Mouse (Mus musculus) neural tube, embryonic 15.5 days (tissue): ENCODE results near the gene Syn3. TPM values are rescaled to one million over a fixed set of nuclear protein-coding genes. Genes with fewer than 3 reads are reported as not detected.
A peak's percentile ranks its signal among the peaks of the same experiment; 100 is the strongest.

ENCODE experiments used
- ATAC-seq: fragments of 200-750 bp; cut with Nextera tagmentation; 2 replicates; pipeline ENCODE4 v1.8.0; 2017; ENCODE audit warnings: mild to moderate bottlenecking, moderate TSS enrichment, moderate library complexity; ENCODE audit not compliant: low FRiP score
- H3K27ac ChIP-seq: fragments of 300-500 bp; sonication (generic); replicated peaks from 2 replicates; pipeline ENCODE4 v1.5.1; 2015; ENCODE audit warnings: mild to moderate bottlenecking, inconsistent platforms
- H3K27me3 ChIP-seq: fragments of 300-500 bp; sonication (generic); replicated peaks from 2 replicates; pipeline ENCODE4 v1.6.1; 2015; ENCODE audit warnings: inconsistent platforms
- H3K36me3 ChIP-seq: fragments of 300-500 bp; sonication (generic); 2 replicates; pipeline ENCODE4 v1.6.1; 2015; ENCODE audit warnings: inconsistent platforms
- H3K4me1 ChIP-seq: fragments of 300-500 bp; sonication (generic); 2 replicates; pipeline ENCODE4 v1.6.1; 2015; ENCODE audit warnings: inconsistent platforms
- H3K4me2 ChIP-seq: fragments of 300-500 bp; sonication (generic); 2 replicates; pipeline ENCODE4 v1.6.1; 2015; ENCODE audit warnings: inconsistent platforms, mild to moderate bottlenecking, moderate library complexity
- H3K4me3 ChIP-seq: fragments of 300-500 bp; sonication (generic); replicated peaks from 2 replicates; pipeline ENCODE4 v1.5.1; 2015; ENCODE audit warnings: mild to moderate bottlenecking, inconsistent platforms
- H3K9ac ChIP-seq: fragments of 300-500 bp; sonication (generic); replicated peaks from 2 replicates; pipeline ENCODE4 v1.6.1; 2015; ENCODE audit warnings: mild to moderate bottlenecking, inconsistent platforms
- H3K9me3 ChIP-seq: fragments of 300-500 bp; sonication (generic); replicated peaks from 2 replicates; pipeline ENCODE4 v1.6.1; 2016; ENCODE audit warnings: inconsistent platforms
- WGBS: fragments of 180-500 bp; shearing (Covaris S2); methylation state at CpG from one replicate; pipeline ENCODE4 v1.1.7; 2015; ENCODE audit warnings: mixed read lengths; 5-methylcytosine and 5-hydroxymethylcytosine counted together
- polyA plus RNA-seq: library from polyadenylated mRNA; unstranded; fragments of >200 nt; fragmentation: Nextera tagmentation; extraction: Ambion mirVana; gene quantifications from 2 replicates; pipeline ENCODE4 v1.2.1, GENCODE M21; 2015

The Syn3 gene
- polyA plus RNA-seq, 1 experiment from 2014 or later: 29.0 TPM

DNA sequence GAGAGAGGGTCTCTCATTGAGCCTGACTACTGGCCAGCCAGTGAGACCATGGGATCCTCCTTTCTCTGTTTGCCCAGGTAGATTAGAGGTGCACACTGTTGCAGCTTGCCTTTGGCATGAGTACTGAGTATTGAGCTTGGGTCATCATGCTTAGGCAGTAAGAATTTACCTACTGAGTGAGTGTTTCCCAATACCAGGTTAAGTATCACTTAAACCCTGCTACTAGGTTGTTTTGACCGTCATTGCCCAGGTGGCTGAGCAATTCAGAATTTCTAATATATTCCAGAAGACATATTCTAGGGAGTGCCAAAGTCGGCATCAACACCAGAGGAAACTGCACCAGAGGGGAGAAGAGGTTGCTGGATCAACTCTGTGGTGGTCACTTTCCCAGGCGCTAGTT, 273.2 kb downstream of the Syn3 start:
- Histone ChIP-seq H3K9ac (no peak overlapping the region), H3K4me1 (no peaks in the 10 kb centered on the region), H3K4me3 (no peak overlapping the region), H3K9me3 (no peaks in the 10 kb centered on the region), H3K4me2 (no peak overlapping the region), H3K27me3 (no peaks in the 10 kb centered on the region), H3K27ac (no peak overlapping the region), H3K36me3 (no peaks in the 10 kb centered on the region)
- no peak for ATAC-seq
- 89% methylated on average over 3 of the region's 3 CpGs for WGBS

DNA sequence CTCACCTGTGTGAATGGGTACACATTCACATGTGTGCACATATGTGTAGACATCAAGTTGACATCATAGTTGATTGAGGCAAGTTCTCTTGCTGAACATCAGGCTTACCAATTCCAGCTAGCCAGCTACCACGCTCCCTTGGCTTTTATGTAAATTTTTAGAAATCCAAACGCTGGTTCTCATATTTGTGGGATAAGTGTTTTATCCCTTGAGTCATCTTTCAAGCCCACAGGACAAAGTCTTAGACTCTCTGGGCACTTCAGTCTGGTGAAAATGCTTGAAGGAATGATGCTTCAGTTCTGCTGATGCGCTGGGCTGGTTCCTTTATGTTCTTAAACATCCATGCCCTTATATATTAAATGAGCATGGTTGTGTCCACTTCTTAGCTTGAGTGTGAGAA, 279.7 kb downstream of the Syn3 start:
- Histone ChIP-seq H3K4me2 (no peak overlapping the region), H3K36me3 (no peaks in the 10 kb centered on the region), H3K9ac (no peak overlapping the region), H3K27ac (no peak overlapping the region), H3K9me3 (no peaks in the 10 kb centered on the region), H3K4me1 (no peaks in the 10 kb centered on the region), H3K27me3 (no peaks in the 10 kb centered on the region), H3K4me3 (no peak overlapping the region)
- WGBS: 97% methylated on average over 3 of the region's 3 CpGs
- no peak for ATAC-seq

DNA sequence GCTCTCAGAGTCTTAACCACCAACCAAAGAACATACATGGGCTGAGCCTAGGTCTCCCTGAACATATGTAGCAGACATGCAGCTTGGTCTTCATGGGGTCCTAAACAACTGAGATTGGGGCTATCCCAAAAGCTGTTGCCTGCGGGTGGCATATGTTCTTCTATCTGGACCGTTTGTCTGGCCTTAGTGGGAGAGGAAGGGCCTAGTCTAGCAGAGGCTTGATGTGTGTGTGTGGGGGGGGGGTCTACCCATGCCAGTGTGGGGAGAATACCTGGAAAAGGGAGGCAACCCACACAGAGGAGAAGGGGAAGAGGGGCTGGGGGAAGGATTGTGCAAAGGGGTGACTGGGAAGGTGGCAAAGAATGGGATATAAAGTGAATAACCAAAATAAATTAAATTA, 281.9 kb downstream of the Syn3 start:
- Histone ChIP-seq H3K27me3 (no peaks in the 10 kb centered on the region), H3K27ac (no peak overlapping the region), H3K4me2 (no peak overlapping the region), H3K9me3 (no peaks in the 10 kb centered on the region), H3K4me3 (no peak overlapping the region), H3K4me1 (no peaks in the 10 kb centered on the region), H3K36me3 (no peaks in the 10 kb centered on the region), H3K9ac (no peak overlapping the region)
- WGBS: 93% methylated on average over 2 of the region's 2 CpGs
- ATAC-seq: no peak

DNA sequence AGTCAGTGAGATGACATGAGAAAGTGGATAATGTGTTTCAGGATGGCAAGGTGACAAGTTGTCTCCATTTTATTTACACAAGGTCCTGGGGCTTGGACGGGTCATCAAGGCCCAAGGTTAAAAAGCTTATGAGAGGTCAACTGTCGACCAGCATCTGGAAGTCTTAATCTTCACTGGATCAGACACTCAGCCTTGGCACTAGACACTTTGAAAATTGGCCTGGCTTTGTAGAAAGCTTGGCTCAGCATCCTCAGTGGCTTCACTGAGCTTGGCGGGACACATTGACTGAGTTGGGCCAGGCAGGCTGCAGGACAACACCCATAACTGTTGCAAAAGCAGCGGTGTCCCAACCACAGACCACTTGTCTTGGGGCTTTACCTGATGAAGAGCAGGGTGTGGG, 286.6 kb downstream of the Syn3 start:
- no peak for ATAC-seq
- no peak overlapping the region for H3K9ac ChIP-seq
- H3K4me3 ChIP-seq: no peak overlapping the region
- no peaks in the 10 kb centered on the region for H3K9me3 ChIP-seq
- 91% methylated on average over 4 of the region's 4 CpGs for WGBS
- H3K27me3 ChIP-seq: no peaks in the 10 kb centered on the region
- H3K4me1 ChIP-seq: no peaks in the 10 kb centered on the region
- no peaks in the 10 kb centered on the region for H3K36me3 ChIP-seq
- no peak overlapping the region for H3K4me2 ChIP-seq
- no peak overlapping the region for H3K27ac ChIP-seq

DNA sequence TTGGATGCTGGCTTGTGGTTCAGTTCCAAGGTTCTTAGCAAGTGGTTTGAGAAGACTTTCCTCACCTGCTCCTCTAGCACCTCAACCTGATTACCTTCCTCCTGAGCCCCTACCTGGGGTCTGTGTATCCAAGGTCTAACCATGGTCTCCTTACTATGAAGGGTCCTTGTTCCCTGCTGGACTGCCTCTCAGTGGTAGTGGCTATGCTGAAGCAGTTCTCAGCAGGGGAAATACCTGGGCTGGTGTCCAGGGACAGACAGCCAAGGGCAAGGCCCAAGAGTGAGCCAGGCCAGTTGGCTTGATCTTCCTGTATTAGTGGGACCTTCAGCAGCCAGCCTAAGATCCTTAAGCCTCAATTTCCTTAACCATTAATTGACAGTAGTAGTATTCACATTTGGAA, 294.8 kb downstream of the Syn3 start:
- Histone ChIP-seq H3K27me3 (no peaks in the 10 kb centered on the region), H3K4me1 (no peaks in the 10 kb centered on the region), H3K4me3 (no peak overlapping the region), H3K4me2 (no peak overlapping the region), H3K9ac (no peak overlapping the region), H3K36me3 (no peaks in the 10 kb centered on the region), H3K27ac (no peak overlapping the region), H3K9me3 (no peaks in the 10 kb centered on the region)
- ATAC-seq: no peak

DNA sequence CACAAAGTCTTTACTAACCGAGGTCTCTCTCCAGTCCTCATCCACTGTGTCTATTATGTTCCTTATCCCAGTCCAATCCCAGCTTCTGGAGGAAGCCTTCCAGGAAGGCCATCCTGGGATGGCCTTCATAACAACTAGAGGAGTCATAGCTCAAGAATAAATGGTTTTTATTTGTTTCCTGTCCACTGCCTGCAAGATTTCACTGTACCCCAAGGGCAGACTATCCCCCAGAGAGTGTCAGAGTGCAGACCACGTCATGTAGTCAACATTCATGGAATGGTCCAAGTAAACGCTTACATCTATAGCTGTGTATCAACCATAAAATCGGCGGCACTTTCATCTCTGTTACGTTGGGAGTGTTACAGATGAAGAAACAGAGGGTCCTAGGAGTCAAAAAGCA, 295.5 kb downstream of the Syn3 start:
- no peaks in the 10 kb centered on the region for H3K36me3 ChIP-seq
- no peak overlapping the region for H3K4me3 ChIP-seq
- H3K4me1 ChIP-seq: no peaks in the 10 kb centered on the region
- no peak overlapping the region for H3K27ac ChIP-seq
- H3K27me3 ChIP-seq: no peaks in the 10 kb centered on the region
- no peak for ATAC-seq
- no peaks in the 10 kb centered on the region for H3K9me3 ChIP-seq
- H3K4me2 ChIP-seq: no peak overlapping the region
- WGBS: 90% methylated on average over 6 of the region's 6 CpGs
- no peak overlapping the region for H3K9ac ChIP-seq

DNA sequence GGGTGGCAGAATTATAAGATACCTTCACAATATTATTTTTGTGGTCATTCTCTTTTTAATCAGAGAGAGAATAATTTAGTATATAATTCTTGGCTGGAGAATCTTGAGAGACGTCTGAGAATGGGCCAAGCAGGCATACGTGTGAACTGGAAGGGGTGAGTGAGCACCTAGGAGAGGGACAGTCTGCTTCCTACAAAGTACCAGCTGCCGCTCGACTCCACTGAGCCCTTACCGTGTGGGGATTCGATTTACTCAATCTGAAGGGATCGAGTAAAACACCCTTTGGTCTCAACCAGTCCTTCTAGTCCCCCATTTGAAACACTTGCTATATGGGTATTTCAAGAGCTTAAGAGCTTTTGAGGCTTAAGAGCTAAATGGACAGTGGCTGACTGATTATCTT, 296.9 kb downstream of the Syn3 start:
- H3K4me2 ChIP-seq: no peak overlapping the region
- no peak for ATAC-seq
- no peaks in the 10 kb centered on the region for H3K9me3 ChIP-seq

DNA sequence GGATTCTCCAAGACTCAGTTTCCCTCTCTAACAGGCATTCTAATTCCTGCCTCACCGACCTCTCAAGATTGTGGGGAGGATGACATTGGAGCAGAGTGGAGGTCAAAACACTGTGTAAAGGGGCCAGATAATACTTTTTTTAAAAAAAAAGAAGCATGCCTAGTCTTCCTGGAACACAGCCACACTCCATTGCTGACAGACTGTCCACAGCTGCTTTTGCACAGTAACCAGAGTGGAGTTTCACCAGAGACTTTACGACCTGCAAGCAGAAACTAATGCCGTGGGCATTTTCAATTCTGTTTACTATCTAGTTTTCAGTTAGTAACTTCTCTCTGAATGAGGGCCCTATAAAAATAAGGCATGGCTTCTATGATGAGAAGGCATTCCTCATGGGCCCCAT, 297.7 kb downstream of the Syn3 start:
- H3K9me3 ChIP-seq: no peaks in the 10 kb centered on the region
- no peaks in the 10 kb centered on the region for H3K36me3 ChIP-seq
- H3K4me3 ChIP-seq: no peak overlapping the region
- ATAC-seq: no peak
- 84% methylated on average over 3 of the region's 3 CpGs for WGBS
- no peaks in the 10 kb centered on the region for H3K4me1 ChIP-seq
- no peak overlapping the region for H3K4me2 ChIP-seq
- H3K9ac ChIP-seq: no peak overlapping the region
- no peak overlapping the region for H3K27ac ChIP-seq
- H3K27me3 ChIP-seq: no peaks in the 10 kb centered on the region

More for the DNA sequence above, 296.9 kb downstream of the Syn3 start:
- Histone ChIP-seq H3K27me3 (no peaks in the 10 kb centered on the region), H3K36me3 (no peaks in the 10 kb centered on the region), H3K4me3 (no peak overlapping the region), H3K27ac (no peak overlapping the region), H3K9ac (no peak overlapping the region), H3K4me1 (no peaks in the 10 kb centered on the region)
- WGBS: 88% methylated on average over 7 of the region's 7 CpGs

DNA sequence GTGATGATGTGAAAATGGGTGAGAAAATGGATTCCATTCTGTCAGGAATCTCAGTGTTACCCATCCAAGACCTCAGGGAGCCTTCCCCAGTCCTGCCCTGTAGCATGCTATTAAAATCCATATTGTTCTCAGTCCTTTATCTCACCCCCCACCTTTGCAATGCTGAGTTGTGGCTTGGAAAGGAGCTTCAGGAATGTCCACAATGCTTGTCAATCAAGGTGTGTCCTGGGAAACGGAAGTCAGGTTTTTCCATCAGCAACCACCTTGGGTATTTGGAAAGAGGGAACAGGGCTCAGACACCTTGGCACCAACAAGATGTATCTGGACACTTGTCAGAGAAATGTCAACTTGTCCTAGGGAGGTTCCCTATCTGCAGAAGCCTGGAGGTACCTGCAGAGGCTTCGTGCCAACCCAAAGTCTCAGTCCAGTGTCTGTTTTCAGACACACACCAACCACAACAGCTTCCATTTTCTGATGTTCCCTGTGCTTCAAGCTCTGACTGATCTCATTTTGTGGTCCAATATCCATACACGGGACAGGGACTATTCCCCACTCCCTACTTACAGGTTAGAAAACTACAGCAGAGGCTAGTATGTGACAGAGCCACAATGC, 302.2 kb downstream of the Syn3 start:
- no peaks in the 10 kb centered on the region for H3K9me3 ChIP-seq
- peaks cover 16% of the 10 kb centered on the region; the same call in 1 of the 2 replicates for H3K4me1 ChIP-seq
- no peak overlapping the region for H3K4me2 ChIP-seq
- H3K27me3 ChIP-seq: no peaks in the 10 kb centered on the region
- no peak overlapping the region for H3K27ac ChIP-seq
- no peak for ATAC-seq
- 93% methylated on average over 3 of the region's 3 CpGs for WGBS
- no peak overlapping the region for H3K9ac ChIP-seq
- no peaks in the 10 kb centered on the region for H3K36me3 ChIP-seq
- H3K4me3 ChIP-seq: no peak overlapping the region

DNA sequence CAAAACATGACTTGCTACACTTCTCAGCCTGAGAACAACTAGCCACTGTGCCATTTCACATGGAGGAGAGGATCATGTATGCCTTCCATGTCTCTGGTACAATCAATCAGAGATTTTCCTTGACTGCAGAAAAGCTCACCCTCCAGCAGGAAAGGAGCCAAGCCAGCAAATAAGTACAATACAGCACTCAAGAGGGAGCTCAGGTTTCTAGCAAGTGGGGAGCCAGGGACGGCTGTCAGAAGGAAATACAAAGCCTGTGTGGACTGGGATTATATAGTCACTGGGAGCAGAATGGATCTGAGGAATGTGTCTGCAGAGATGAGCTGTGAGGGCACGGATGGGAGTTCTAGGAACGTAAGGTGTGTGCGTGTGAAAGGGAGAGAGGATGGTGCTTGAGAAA, 304.0 kb downstream of the Syn3 start:
- no peak overlapping the region for H3K4me3 ChIP-seq
- 70% methylated on average over 4 of the region's 4 CpGs for WGBS
- peaks cover 16% of the 10 kb centered on the region; the same call in 1 of the 2 replicates for H3K4me1 ChIP-seq
- no peaks in the 10 kb centered on the region for H3K27me3 ChIP-seq
- peak; percentile 21; the same call in 1 of the 2 replicates for ATAC-seq
- peak overlapping the region; percentile 48 for H3K27ac ChIP-seq
- no peak overlapping the region for H3K4me2 ChIP-seq
- H3K9ac ChIP-seq: no peak overlapping the region
- H3K9me3 ChIP-seq: no peaks in the 10 kb centered on the region
- H3K36me3 ChIP-seq: no peaks in the 10 kb centered on the region

DNA sequence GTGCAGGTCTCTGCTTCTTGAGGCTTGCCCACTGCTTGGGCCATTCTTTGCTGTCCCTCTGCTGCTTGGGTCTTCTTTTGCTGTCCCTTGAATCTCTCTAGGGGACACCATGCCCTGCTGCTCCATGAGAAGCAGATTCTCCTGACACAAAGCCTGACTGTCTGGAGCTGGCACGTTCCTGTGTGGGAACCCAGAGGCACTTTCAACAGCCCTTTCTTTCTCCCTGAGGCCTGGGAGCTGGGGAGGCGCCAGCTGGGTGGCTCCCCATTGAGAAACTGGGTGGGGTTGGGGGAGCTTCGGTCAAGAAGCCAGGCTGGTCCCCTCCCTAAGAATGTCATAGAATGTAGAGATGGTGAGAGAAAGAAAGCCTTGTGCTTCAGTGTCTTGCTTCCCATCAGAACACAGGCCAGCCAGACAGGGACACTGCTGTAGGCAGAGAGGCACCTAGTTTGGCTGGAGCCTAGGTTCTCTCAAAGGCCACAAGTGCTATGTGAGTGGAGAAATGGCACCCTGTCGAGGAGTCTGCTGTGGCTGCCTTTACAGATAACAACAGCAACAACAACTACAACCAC, 304.7 kb downstream of the Syn3 start:
- H3K4me1 ChIP-seq: peaks cover 16% of the 10 kb centered on the region; the same call in 1 of the 2 replicates
- H3K4me2 ChIP-seq: no peak overlapping the region
- H3K9me3 ChIP-seq: no peaks in the 10 kb centered on the region
- no peaks in the 10 kb centered on the region for H3K27me3 ChIP-seq
- no peaks in the 10 kb centered on the region for H3K36me3 ChIP-seq
- peak; percentile 53; the same call in 1 of the 2 replicates for ATAC-seq
- WGBS: 54% methylated on average over 4 of the region's 4 CpGs
- H3K9ac ChIP-seq: no peak overlapping the region
- H3K27ac ChIP-seq: peak overlapping the region; percentile 7; the same call in 1 of the 2 replicates
- H3K4me3 ChIP-seq: no peak overlapping the region

DNA sequence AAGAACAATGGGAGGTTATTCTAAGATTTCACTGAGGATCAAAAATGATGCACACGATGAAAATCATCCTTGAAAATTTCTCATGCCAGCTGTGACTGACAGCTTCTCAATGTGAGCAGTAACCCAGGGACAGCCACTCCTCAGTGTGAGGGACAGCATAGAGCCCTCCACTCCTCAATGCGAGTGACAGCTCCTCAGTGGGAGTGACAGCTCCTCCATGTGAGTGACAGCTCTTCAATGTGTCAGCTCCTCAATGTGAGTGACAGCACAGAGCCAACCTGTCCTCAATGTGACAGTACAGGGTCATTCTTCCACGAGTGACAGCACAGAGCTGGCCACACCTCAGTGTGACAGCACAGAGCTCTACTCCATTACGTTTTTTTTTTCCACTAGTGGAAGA, 310.1 kb downstream of the Syn3 start:
- no peaks in the 10 kb centered on the region for H3K9me3 ChIP-seq
- no peaks in the 10 kb centered on the region for H3K36me3 ChIP-seq
- WGBS: 84% methylated on average over 4 of the region's 4 CpGs
- no peak overlapping the region for H3K9ac ChIP-seq
- no peaks in the 10 kb centered on the region for H3K4me1 ChIP-seq
- ATAC-seq: no peak
- no peak overlapping the region for H3K27ac ChIP-seq
- no peak overlapping the region for H3K4me2 ChIP-seq
- no peaks in the 10 kb centered on the region for H3K27me3 ChIP-seq
- H3K4me3 ChIP-seq: no peak overlapping the region
